Mouse (Mus musculus) heart, embryonic 13.5 days (tissue): ENCODE data around the gene Mylip. TPM values are rescaled to one million over a fixed set of nuclear protein-coding genes. Genes with fewer than 3 reads are reported as not detected.

Source experiments
- ATAC-seq: fragments of 200-750 bp; cut with Nextera tagmentation; 2 replicates; pipeline ENCODE4 v1.8.0; 2017; ENCODE audit warnings: moderate TSS enrichment; ENCODE audit not compliant: insufficient number of reproducible peaks, low FRiP score, low TSS enrichment; ENCODE audit errors: extremely low read depth
- H3K27ac ChIP-seq: fragments of 300-500 bp; sonication (generic); replicated peaks from 2 replicates; pipeline ENCODE4 v1.5.1; 2015; ENCODE audit warnings: moderate library complexity, mild to moderate bottlenecking, inconsistent platforms
- H3K27me3 ChIP-seq: fragments of 300-500 bp; sonication (generic); replicated peaks from 2 replicates; pipeline ENCODE4 v1.6.1; 2015; ENCODE audit warnings: mild to moderate bottlenecking, inconsistent platforms
- H3K36me3 ChIP-seq: fragments of 300-500 bp; sonication (generic); 2 replicates; pipeline ENCODE4 v1.6.1; 2015; ENCODE audit warnings: mild to moderate bottlenecking, inconsistent platforms
- H3K4me1 ChIP-seq: fragments of 300-500 bp; sonication (generic); 2 replicates; pipeline ENCODE4 v1.6.1; 2015; ENCODE audit warnings: inconsistent platforms
- H3K4me2 ChIP-seq: fragments of 300-500 bp; sonication (generic); 2 replicates; pipeline ENCODE4 v1.6.1; 2015; ENCODE audit warnings: inconsistent platforms, mild to moderate bottlenecking, moderate library complexity
- H3K4me3 ChIP-seq: fragments of 300-500 bp; sonication (generic); 2 replicates; pipeline ENCODE4 v1.5.1; 2015; ENCODE audit warnings: moderate library complexity, mild to moderate bottlenecking, inconsistent platforms
- H3K9ac ChIP-seq: fragments of 300-500 bp; sonication (generic); 2 replicates; pipeline ENCODE4 v1.6.1; 2015; ENCODE audit warnings: inconsistent platforms, mild to moderate bottlenecking, moderate library complexity
- H3K9me3 ChIP-seq: fragments of 300-500 bp; sonication (generic); 2 replicates; pipeline ENCODE4 v1.6.1; 2016; ENCODE audit warnings: inconsistent platforms
- WGBS: fragments of 180-500 bp; shearing (Covaris S2); methylation state at CpG from one replicate; pipeline ENCODE4 v1.1.7; 2015; ENCODE audit warnings: mixed read lengths; 5-methylcytosine and 5-hydroxymethylcytosine counted together
- polyA plus RNA-seq: library from polyadenylated mRNA; unstranded; fragments of >200 nt; fragmentation: Nextera tagmentation; extraction: Ambion mirVana; gene quantifications from 2 replicates; pipeline ENCODE4 v1.2.1, GENCODE M21; 2015

Gene Mylip
- polyA plus RNA-seq, 1 experiment from 2014 or later = 8.1 TPM

- no peaks in the 10 kb centered on the region for H3K27me3 ChIP-seq
- H3K9ac ChIP-seq = 0 out of 2 replicates have a peak overlapping the region, but pooled peaks have one; percentile 50
- ATAC-seq = no peak
- H3K4me1 ChIP-seq = peaks cover 29% of the 10 kb centered on the region
- H3K9me3 ChIP-seq = no peaks in the 10 kb centered on the region
- no peak overlapping the region for H3K4me2 ChIP-seq
- no peak overlapping the region for H3K4me3 ChIP-seq
- 56% methylated on average over 11 of the region's 11 CpGs for WGBS
- peaks cover 74% of the 10 kb centered on the region for H3K36me3 ChIP-seq
- H3K27ac ChIP-seq = no peak overlapping the region
Measured at GRCm38 (mm10) chr13:45406289-45406688, 16.7 kb downstream of the Mylip start.

DNA sequence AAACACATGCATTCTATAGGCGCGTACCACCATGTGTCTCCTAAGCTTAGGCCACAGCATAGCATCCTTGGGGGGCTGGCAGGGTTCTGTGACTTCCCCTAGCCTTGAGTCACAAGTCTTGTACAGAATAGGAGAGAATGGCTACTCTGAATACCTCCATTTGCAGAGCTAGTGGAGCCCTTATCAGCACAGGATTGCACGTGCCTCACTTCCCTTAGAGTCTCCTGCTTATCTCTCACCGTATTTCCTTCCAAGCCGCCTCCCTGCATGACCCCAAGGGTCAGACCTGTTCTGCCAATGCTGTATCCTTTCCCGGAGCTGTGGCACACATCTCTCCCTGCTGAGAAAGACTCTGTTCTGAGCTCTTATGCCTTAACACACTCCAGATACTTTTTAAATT, 17.2 kb downstream of the Mylip start:
- 30% methylated on average over 6 of the region's 6 CpGs for WGBS
- ATAC-seq = 0 out of 2 replicates have a peak, but pooled peaks have one; percentile 42
- H3K36me3 ChIP-seq = peaks cover 77% of the 10 kb centered on the region

DNA sequence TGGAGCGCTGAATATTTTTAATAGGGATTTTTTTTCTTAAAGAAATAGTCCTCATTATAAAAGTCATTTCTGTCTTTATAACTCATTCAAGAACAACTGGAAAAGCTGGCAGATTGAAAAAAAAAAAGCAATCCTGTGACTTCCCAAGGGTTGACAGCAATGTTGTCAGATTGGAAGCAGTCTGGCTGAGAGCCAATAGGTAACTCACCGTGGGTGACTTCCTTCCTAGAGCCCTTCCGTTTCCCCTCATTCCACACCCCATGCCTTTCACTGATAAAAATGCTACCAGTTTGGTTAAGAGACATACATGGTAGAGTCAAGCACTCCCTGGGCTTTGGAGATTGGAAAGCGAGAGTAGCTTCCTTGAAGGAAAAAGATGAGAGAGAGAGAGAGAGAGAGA, 21.4 kb downstream of the Mylip start:
- peaks cover 73% of the 10 kb centered on the region for H3K36me3 ChIP-seq
- no peak overlapping the region for H3K27ac ChIP-seq
- H3K4me2 ChIP-seq = no peak overlapping the region
- no peak overlapping the region for H3K4me3 ChIP-seq
- H3K4me1 ChIP-seq = peaks cover 25% of the 10 kb centered on the region
- H3K27me3 ChIP-seq = no peaks in the 10 kb centered on the region
- H3K9me3 ChIP-seq = no peaks in the 10 kb centered on the region
- H3K9ac ChIP-seq = no peak overlapping the region
- 59% methylated on average over 4 of the region's 4 CpGs for WGBS
- ATAC-seq = no peak

More for the DNA sequence above, 17.2 kb downstream of the Mylip start:
- Histone ChIP-seq H3K27ac (no peak overlapping the region), H3K9ac (0 out of 2 replicates have a peak overlapping the region, but pooled peaks have one; percentile 50), H3K4me3 (no peak overlapping the region), H3K4me2 (no peak overlapping the region), H3K9me3 (no peaks in the 10 kb centered on the region), H3K4me1 (peaks cover 28% of the 10 kb centered on the region), H3K27me3 (no peaks in the 10 kb centered on the region)

- WGBS = 91% methylated on average over 1 of the region's 1 CpGs
- Histone ChIP-seq H3K4me1 (peaks cover 15% of the 10 kb centered on the region), H3K4me2 (no peak overlapping the region), H3K36me3 (peaks cover 52% of the 10 kb centered on the region), H3K27me3 (no peaks in the 10 kb centered on the region; the same call in 1 of the 2 replicates), H3K4me3 (no peak overlapping the region), H3K27ac (no peak overlapping the region), H3K9ac (no peak overlapping the region), H3K9me3 (no peaks in the 10 kb centered on the region)
- ATAC-seq = no peak
Measured at GRCm38 (mm10) chr13:45413066-45413465, 23.5 kb downstream of the Mylip start.

DNA sequence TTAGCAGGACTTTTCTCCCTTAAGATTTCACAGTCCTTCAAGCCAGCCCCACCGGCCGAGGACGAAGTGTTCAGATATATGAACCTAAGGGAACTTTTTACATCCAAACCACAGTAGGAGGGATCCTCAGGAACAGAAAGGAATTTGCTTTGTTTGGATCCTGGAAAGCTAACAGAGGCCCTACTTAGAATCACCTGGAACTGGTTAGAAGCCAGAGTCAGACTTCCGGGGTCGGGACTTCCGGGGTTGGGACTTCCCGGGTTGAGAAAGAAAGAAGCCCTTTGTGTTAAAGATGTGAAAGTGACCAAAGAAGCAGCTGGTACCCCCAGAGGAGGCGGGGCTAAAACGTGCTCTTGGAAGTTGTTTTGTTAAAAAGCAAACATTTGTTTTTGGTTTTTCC, 24.5 kb downstream of the Mylip start:
- Histone ChIP-seq H3K9ac (no peak overlapping the region), H3K4me3 (no peak overlapping the region), H3K4me1 (peaks cover 15% of the 10 kb centered on the region), H3K36me3 (peaks cover 42% of the 10 kb centered on the region), H3K4me2 (no peak overlapping the region), H3K9me3 (no peaks in the 10 kb centered on the region), H3K27ac (no peak overlapping the region), H3K27me3 (no peaks in the 10 kb centered on the region; the same call in 1 of the 2 replicates)
- WGBS = 74% methylated on average over 9 of the region's 9 CpGs
- ATAC-seq = no peak

GRCm38 (mm10) chr13:45416621-45417057, 27.1 kb downstream of the Mylip start:
- H3K4me3 ChIP-seq = no peak overlapping the region
- no peak overlapping the region for H3K9ac ChIP-seq
- ATAC-seq = no peak
- peaks cover 15% of the 10 kb centered on the region for H3K4me1 ChIP-seq
- no peak overlapping the region for H3K27ac ChIP-seq
- no peak overlapping the region for H3K4me2 ChIP-seq
- H3K36me3 ChIP-seq = peaks cover 16% of the 10 kb centered on the region
- 62% methylated on average over 14 of the region's 14 CpGs for WGBS
- H3K27me3 ChIP-seq = no peaks in the 10 kb centered on the region; the same call in 1 of the 2 replicates
- no peaks in the 10 kb centered on the region for H3K9me3 ChIP-seq

DNA sequence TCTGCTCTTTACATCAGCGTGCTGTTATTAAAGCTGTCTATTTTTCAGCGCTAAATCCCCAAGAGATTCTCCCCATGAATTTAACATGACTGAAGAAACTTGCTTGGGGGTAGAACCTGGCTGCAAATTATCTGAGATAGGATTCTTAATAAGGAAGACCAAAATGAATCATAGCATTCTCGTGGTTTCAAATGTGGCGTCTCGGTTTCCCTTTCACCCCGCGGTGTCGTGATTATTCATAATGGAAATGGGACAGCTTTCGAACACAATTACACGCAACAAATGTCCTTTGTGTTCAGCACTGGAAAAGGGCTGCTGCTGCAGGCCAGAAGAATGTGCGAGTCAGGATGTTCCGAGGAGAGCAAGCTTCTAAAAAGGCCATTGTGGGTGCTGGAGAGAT, 29.4 kb downstream of the Mylip start:
- Histone ChIP-seq H3K4me2 (no peak overlapping the region), H3K27me3 (no peaks in the 10 kb centered on the region; the same call in 1 of the 2 replicates), H3K36me3 (no peaks in the 10 kb centered on the region), H3K4me3 (no peak overlapping the region), H3K9ac (no peak overlapping the region), H3K27ac (no peak overlapping the region), H3K4me1 (peaks cover 15% of the 10 kb centered on the region), H3K9me3 (no peaks in the 10 kb centered on the region)
- 80% methylated on average over 12 of the region's 12 CpGs for WGBS
- ATAC-seq = no peak

DNA sequence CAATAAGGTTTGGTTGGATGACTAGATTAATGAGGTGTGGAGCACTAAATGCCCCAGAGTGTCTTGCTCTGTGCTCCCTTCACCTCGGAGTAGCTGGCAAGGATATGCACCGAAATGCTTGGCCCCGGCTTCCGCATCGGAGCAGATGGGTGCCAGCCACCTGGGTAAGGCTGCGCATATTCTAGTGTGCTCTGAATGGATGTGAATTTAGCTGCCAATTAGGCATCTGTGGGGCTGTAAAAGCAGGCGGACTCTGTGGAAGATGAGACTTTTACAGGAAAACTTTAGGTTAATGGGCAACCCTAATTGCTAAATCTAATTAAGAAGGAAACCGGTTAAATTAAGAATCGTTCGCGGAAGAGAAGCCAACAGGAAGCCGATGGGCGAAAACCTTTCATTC, 32.7 kb downstream of the Mylip start:
- ATAC-seq = no peak
- Histone ChIP-seq H3K4me1 (0 out of 2 replicates have a peak, but pooled peaks cover 4% of the 10 kb centered on the region), H3K4me2 (no peak overlapping the region), H3K4me3 (no peak overlapping the region), H3K9ac (no peak overlapping the region), H3K27me3 (no peaks in the 10 kb centered on the region; the same call in 1 of the 2 replicates), H3K27ac (no peak overlapping the region), H3K9me3 (no peaks in the 10 kb centered on the region), H3K36me3 (no peaks in the 10 kb centered on the region)
- 90% methylated on average over 13 of the region's 13 CpGs for WGBS

- Histone ChIP-seq H3K4me3 (no peak overlapping the region), H3K4me1 (0 out of 2 replicates have a peak, but pooled peaks cover 4% of the 10 kb centered on the region), H3K9ac (no peak overlapping the region), H3K36me3 (no peaks in the 10 kb centered on the region), H3K27me3 (no peaks in the 10 kb centered on the region; the same call in 1 of the 2 replicates), H3K4me2 (no peak overlapping the region), H3K9me3 (no peaks in the 10 kb centered on the region), H3K27ac (no peak overlapping the region)
- ATAC-seq = no peak
- WGBS = 77% methylated on average over 5 of the region's 5 CpGs
Measured at GRCm38 (mm10) chr13:45422709-45423108, 33.2 kb downstream of the Mylip start.

DNA sequence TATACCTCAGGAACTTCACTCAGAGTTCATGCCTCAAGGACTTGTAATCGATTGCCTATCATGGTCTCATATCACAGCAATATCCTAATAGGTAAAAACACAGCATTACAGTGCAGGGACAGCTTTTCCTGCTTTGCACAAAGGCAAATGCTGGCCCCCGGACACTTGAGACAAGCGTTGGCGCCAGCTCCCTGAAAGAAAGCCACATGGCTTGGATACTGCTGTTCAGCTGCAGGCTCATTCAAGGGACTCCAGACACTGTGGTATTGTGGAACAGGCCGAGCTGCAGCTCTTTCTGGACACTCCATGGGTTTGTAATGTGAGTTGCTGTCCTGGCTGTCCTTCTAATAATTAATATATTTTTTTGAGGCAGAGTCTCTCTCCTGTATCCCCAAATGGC, 34.4 kb downstream of the Mylip start:
- H3K27me3 ChIP-seq = no peaks in the 10 kb centered on the region
- H3K4me3 ChIP-seq = no peak overlapping the region
- no peak overlapping the region for H3K9ac ChIP-seq
- 76% methylated on average over 5 of the region's 5 CpGs for WGBS
- H3K27ac ChIP-seq = no peak overlapping the region
- no peaks in the 10 kb centered on the region for H3K36me3 ChIP-seq
- H3K4me1 ChIP-seq = peaks cover 9% of the 10 kb centered on the region
- no peaks in the 10 kb centered on the region for H3K9me3 ChIP-seq
- no peak for ATAC-seq
- H3K4me2 ChIP-seq = no peak overlapping the region

DNA sequence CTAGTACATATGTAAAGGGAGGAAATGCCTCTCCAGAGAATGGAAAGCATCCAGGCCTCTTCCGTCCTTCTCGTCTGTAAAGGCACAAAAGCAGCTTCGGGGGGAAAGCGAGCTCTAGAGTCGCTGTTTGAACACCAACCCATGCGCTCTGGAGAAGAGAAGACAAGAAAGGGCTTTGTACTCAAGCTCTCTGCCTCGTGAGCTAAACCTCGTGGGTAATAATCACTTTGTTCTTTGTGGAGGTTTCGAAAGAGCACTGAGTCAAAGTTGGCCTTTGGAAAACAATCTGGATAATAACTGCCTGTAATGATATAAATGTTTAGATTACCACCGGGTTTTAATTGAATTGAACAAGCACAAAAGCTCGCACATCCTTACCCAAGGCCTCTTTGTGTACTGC, 39.7 kb downstream of the Mylip start:
- no peaks in the 10 kb centered on the region for H3K27me3 ChIP-seq
- H3K36me3 ChIP-seq = no peaks in the 10 kb centered on the region
- no peak for ATAC-seq
- H3K4me2 ChIP-seq = peak overlapping the region; percentile 34
- peak overlapping the region; percentile 52 for H3K9ac ChIP-seq
- peaks cover 19% of the 10 kb centered on the region for H3K4me1 ChIP-seq
- peak overlapping the region; percentile 67 for H3K27ac ChIP-seq
- no peaks in the 10 kb centered on the region for H3K9me3 ChIP-seq
- 31% methylated on average over 11 of the region's 11 CpGs for WGBS
- H3K4me3 ChIP-seq = no peak overlapping the region

DNA sequence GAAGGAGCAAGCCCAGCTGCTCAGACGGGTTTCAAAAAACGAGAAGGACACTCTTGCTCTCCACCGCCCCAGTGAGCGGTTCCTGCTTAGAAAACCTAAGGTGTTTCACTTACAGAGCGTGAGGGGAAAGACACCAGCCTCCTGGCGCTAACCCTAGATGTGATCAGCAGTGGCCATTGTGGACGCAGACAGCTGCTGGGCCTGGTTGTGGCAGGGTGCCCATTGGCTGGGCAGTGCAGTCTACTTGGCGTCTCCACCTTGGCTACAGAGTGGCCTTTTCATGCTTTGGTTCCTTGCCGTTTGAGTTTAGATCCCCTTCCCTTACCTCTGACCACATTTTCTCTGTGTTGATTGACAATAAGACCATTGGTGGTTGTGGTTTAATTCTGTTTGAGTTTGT, 47.6 kb downstream of the Mylip start:
- Histone ChIP-seq H3K27me3 (no peaks in the 10 kb centered on the region), H3K4me1 (peaks cover 16% of the 10 kb centered on the region; the same call in 1 of the 2 replicates), H3K36me3 (no peaks in the 10 kb centered on the region), H3K4me2 (no peak overlapping the region), H3K9me3 (no peaks in the 10 kb centered on the region), H3K4me3 (no peak overlapping the region), H3K9ac (no peak overlapping the region), H3K27ac (no peak overlapping the region)
- ATAC-seq = no peak
- 78% methylated on average over 9 of the region's 9 CpGs for WGBS
